Mouse (Mus musculus) gastrocnemius, postnatal 36 days (tissue): ENCODE data around the gene Myl4. TPM values are rescaled to one million over a fixed set of nuclear protein-coding genes. Genes with fewer than 3 reads are reported as not detected.
"Not testable (repeated sequence)": the region's sequence is repeated elsewhere in the genome, so short reads cannot be mapped to it uniquely, and the experiment has no call there.

Experiments used
- DNase-seq, 2 experiments: peaks; one replicate each; pipeline ENCODE4 v3.0.0; 2022
- intact Hi-C: fragments of 180-260 bp; cut with DNase I; formaldehyde crosslinking; loops from one replicate; pipeline ENCODE4 v1.15.1; 2025
- long read RNA-seq, 2 experiments: library from polyadenylated mRNA; stranded (forward); transcript quantifications; one replicate each; pipeline ENCODE4 v2.0.0; 2021
- total RNA-seq, 2 experiments: library from RNA; stranded (reverse); gene quantifications; 2 replicates each; pipeline ENCODE4 v1.2.3; 2021

Myl4 gene
- 1 to 10 TPM; 5.5 to 6.4 TPM for total RNA-seq
- long read RNA-seq, experiment 1, transcript Myl4-202 (7 exons, 900 nt), result major isoform, 6 of 36 reads
- long read RNA-seq, experiment 1, partial matches to known transcripts, result 26 of 36 reads
- long read RNA-seq, experiment 1, other reads (novel, unspliced or antisense), result 2 of 36 reads
- long read RNA-seq, experiment 2, transcript Myl4-202 (7 exons, 900 nt), result major isoform, 7 of 48 reads
- long read RNA-seq, experiment 2, partial matches to known transcripts, result 31 of 48 reads
- long read RNA-seq, experiment 2, other reads (novel, unspliced or antisense), result 7 of 48 reads

- intact Hi-C loops, result no loop called here
- peak; percentile 95 to 100 for DNase-seq
Observed at GRCm38 (mm10) chr11:104550406-104550974, at the start of gene Myl4, which contains the start of gene Cdc27. Myl4 (plus strand) TSS chr11:104550663. Cdc27 (minus strand) TSS chr11:104550620.

GRCm38 (mm10) chr11:104508455-104508854 is 42.0 kb upstream of the Myl4 start:
- no peak for DNase-seq
- intact Hi-C loops, result no loop called here

GRCm38 (mm10) chr11:104510606-104511005 is 39.9 kb upstream of the Myl4 start:
- intact Hi-C loops, result no loop called here
- DNase-seq, result no peak

GRCm38 (mm10) chr11:104512436-104512835 is 38.0 kb upstream of the Myl4 start:
- intact Hi-C loops, result no loop called here
- no peak for DNase-seq

GRCm38 (mm10) chr11:104525935-104526334 is 24.5 kb upstream of the Myl4 start:
- no peak for DNase-seq
- intact Hi-C loops, result no loop called here

- intact Hi-C loops, result no loop called here
- DNase-seq, result no peak
Observed at GRCm38 (mm10) chr11:104536843-104537242, 13.6 kb upstream of the Myl4 start.

GRCm38 (mm10) chr11:104537945-104538555 is 12.4 kb upstream of the Myl4 start:
- intact Hi-C loops, result no loop called here

GRCm38 (mm10) chr11:104539811-104540210 is 10.7 kb upstream of the Myl4 start:
- intact Hi-C loops, result no loop called here
- no peak for DNase-seq

More at GRCm38 (mm10) chr11:104537945-104538555, 12.4 kb upstream of the Myl4 start:
- DNase-seq, result no peak

GRCm38 (mm10) chr11:104543337-104543736 is 7.1 kb upstream of the Myl4 start:
- intact Hi-C loops, DNase-seq: not testable (repeated sequence)

GRCm38 (mm10) chr11:104544507-104544906 is 6.0 kb upstream of the Myl4 start:
- intact Hi-C loops, result no loop called here
- no peak for DNase-seq

- DNase-seq, result no peak
- intact Hi-C loops, result no loop called here
Observed at GRCm38 (mm10) chr11:104547502-104547901, 3.0 kb upstream of the Myl4 start.

- intact Hi-C loops, result no loop called here
- peak in 1 of 2 experiments; percentile 73 for DNase-seq
Observed at GRCm38 (mm10) chr11:104549438-104550405, 741 bp upstream of the Myl4 start.

GRCm38 (mm10) chr11:104558065-104558464 is 7.6 kb downstream of the Myl4 start:
- intact Hi-C loops, result no loop called here
- DNase-seq, result no peak

GRCm38 (mm10) chr11:104558651-104559403 is 8.4 kb downstream of the Myl4 start:
- no peak for DNase-seq
- intact Hi-C loops, result no loop called here

- intact Hi-C loops, result no loop called here
- DNase-seq, result no peak
Observed at GRCm38 (mm10) chr11:104560971-104561370, 10.5 kb downstream of the Myl4 start.

- intact Hi-C loops, result no loop called here
- DNase-seq, result no peak
Observed at GRCm38 (mm10) chr11:104563496-104563895, 13.0 kb downstream of the Myl4 start.

- DNase-seq, result no peak
- intact Hi-C loops, result no loop called here
Observed at GRCm38 (mm10) chr11:104565172-104565571, 14.7 kb downstream of the Myl4 start.

GRCm38 (mm10) chr11:104566097-104566496 is 15.6 kb downstream of the Myl4 start:
- DNase-seq, result no peak
- intact Hi-C loops, result no loop called here

- intact Hi-C loops, result no loop called here
- no peak for DNase-seq
Observed at GRCm38 (mm10) chr11:104566796-104567195, 16.3 kb downstream of the Myl4 start.

- intact Hi-C loops, result no loop called here
Observed at GRCm38 (mm10) chr11:104567736-104568135, 17.3 kb downstream of the Myl4 start.

More at GRCm38 (mm10) chr11:104567736-104568135, 17.3 kb downstream of the Myl4 start:
- DNase-seq, result no peak
